Mouse (Mus musculus) heart, postnatal 0 days (tissue): ENCODE measurements around the gene Styx.

Experiments
- CTCF ChIP-seq: IDR thresholded peaks from 2 replicates; pipeline ENCODE4 v1.5.1; 2016; ENCODE audit warnings: antibody characterized with exemption, control low read depth, low read depth
- EP300 ChIP-seq: IDR thresholded peaks from 2 replicates; pipeline ENCODE4 v1.6.1; 2016; ENCODE audit warnings: antibody characterized with exemption, low read depth

GRCm38 (mm10) chr14:45416265-45416664 lies 65.4 kb downstream of the Styx start:
- TF ChIP-seq CTCF (no peak), EP300 (no peak)
